Mouse (Mus musculus) heart, postnatal 0 days (tissue): ENCODE data around the gene Cdpf1. TPM values are rescaled to one million over a fixed set of nuclear protein-coding genes. Genes with fewer than 3 reads are reported as not detected.

ENCODE experiments used
- ATAC-seq: fragments of 200-750 bp; cut with Nextera tagmentation; 2 replicates; pipeline ENCODE4 v1.8.0; 2017; ENCODE audit warnings: low read depth, moderate number of reproducible peaks, moderate library complexity; ENCODE audit not compliant: insufficient read depth
- DNase-seq: peaks from one replicate; pipeline ENCODE4 v3.0.0-alpha.2; 2016; ENCODE audit warnings: low spot score
- H3K27ac ChIP-seq: fragments of 300-500 bp; sonication (generic); 2 replicates; pipeline ENCODE4 v1.5.1; 2014; ENCODE audit warnings: low read depth, mild to moderate bottlenecking
- H3K27me3 ChIP-seq: fragments of 300-500 bp; sonication (generic); 2 replicates; pipeline ENCODE4 v1.6.1; 2014; ENCODE audit warnings: low read length, mixed read lengths; ENCODE audit not compliant: control insufficient read depth, insufficient read depth
- H3K36me3 ChIP-seq: fragments of 300-500 bp; sonication (generic); replicated peaks from 2 replicates; pipeline ENCODE4 v1.6.1; 2014; ENCODE audit warnings: low read length, mixed read lengths; ENCODE audit not compliant: control insufficient read depth, insufficient read depth
- H3K4me1 ChIP-seq: fragments of 300-500 bp; sonication (generic); 2 replicates; pipeline ENCODE4 v1.6.1; 2014; ENCODE audit warnings: antibody characterized with exemption; ENCODE audit not compliant: control insufficient read depth, insufficient read depth
- H3K4me2 ChIP-seq: fragments of 300-500 bp; sonication (generic); 2 replicates; pipeline ENCODE4 v1.6.1; 2014; ENCODE audit warnings: low read depth, mild to moderate bottlenecking, low read length, moderate library complexity
- H3K4me3 ChIP-seq: fragments of 300-500 bp; sonication (generic); 2 replicates; pipeline ENCODE4 v1.5.1; 2014; ENCODE audit warnings: low read depth, low read length
- H3K9ac ChIP-seq: fragments of 300-500 bp; sonication (generic); replicated peaks from 2 replicates; pipeline ENCODE4 v1.6.1; 2014; ENCODE audit warnings: low read depth, low read length, mixed read lengths
- H3K9me3 ChIP-seq: fragments of 300-500 bp; sonication (generic); replicated peaks from 2 replicates; pipeline ENCODE4 v1.6.1; 2016; ENCODE audit warnings: low read length; ENCODE audit not compliant: control insufficient read depth
- CTCF ChIP-seq: IDR thresholded peaks from 2 replicates; pipeline ENCODE4 v1.5.1; 2016; ENCODE audit warnings: antibody characterized with exemption, control low read depth, low read depth
- EP300 ChIP-seq: IDR thresholded peaks from 2 replicates; pipeline ENCODE4 v1.6.1; 2016; ENCODE audit warnings: antibody characterized with exemption, low read depth
- WGBS: fragments of 180-500 bp; shearing (Covaris S2); extraction: QIAGEN DNeasy Blood & Tissue Kit; methylation state at CpG from one replicate; pipeline ENCODE4 v1.1.7; 2014; 5-methylcytosine and 5-hydroxymethylcytosine counted together
- polyA plus RNA-seq: library from polyadenylated mRNA; unstranded; fragments of >200 nt; fragmentation: Nextera tagmentation; extraction: Ambion mirVana; gene quantifications from 2 replicates; pipeline ENCODE4 v1.2.1, GENCODE M21; 2015
- total RNA-seq: library from RNA; depleted of rRNA; stranded (reverse); fragments of >200 nt; gene quantifications from 2 replicates; pipeline ENCODE4 v1.2.3, GENCODE M21; 2014; ENCODE audit warnings: low replicate concordance; rRNA removed

Gene Cdpf1
- total RNA-seq (31.0 and 96.8 TPM in 2 replicates), polyA plus RNA-seq (45.9 and 49.9 TPM in 2 replicates)

DNA sequence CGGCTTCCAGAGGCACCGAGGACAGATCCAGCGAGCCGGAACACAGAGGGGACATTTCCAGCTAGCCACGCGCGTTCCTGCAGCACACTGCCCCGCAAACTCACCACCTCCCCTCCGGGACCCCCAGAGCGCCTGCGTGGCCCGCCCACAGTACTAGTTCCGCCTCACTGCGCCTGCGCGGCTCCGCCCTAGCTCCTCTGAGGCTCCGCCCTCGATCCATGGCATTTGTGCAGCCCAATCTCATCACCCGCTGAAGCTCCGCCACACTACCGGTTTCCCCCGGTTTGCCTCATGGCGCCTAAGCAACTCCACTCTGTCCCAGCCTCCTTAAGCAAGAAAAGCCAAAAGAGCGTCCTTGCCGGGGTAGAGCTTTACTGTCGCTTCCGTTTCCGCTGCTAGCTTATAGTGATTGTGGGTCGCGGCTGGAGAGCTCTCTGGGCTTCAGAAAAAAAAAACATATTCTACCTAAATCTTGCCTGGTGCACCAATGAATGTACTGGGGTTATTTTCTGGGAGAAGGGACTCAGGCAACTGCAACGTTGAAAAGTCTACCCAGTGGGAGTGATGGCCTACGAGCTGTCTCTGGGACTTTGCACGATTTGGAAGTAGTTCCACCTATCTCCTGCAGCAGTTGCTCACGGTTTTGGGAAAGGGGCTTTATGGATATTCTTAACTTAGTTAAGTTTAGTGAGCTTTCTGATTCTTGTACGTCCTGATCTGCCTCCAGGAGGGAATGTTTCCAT lies at the start of gene Cdpf1:
TSS of gene Cdpf1 (minus strand) at position 163 of the 743 bp plus-strand sequence.
- TF ChIP-seq CTCF (no peak), EP300 (no peak; the same call in 1 of the 2 replicates)
- 0 out of 2 replicates have a peak, but pooled peaks cover 10% of the 10 kb centered on the region for H3K9me3 ChIP-seq
- peaks cover 17% of the 10 kb centered on the region for H3K4me1 ChIP-seq
- H3K36me3 ChIP-seq: peaks cover 7% of the 10 kb centered on the region; the same call in 1 of the 2 replicates
- H3K27ac ChIP-seq: peak within 1 kb of the TSS; percentile 97
- peak within 1 kb of the TSS; percentile 60 for H3K9ac ChIP-seq
- WGBS: 3% methylated on average over 36 of the region's 36 CpGs
- DNase-seq: peak; percentile 96
- peak within 1 kb of the TSS; percentile 72 for H3K4me2 ChIP-seq
- peak; percentile 90 for ATAC-seq
- no peaks in the 10 kb centered on the region for H3K27me3 ChIP-seq
- peak within 1 kb of the TSS; percentile 62 for H3K4me3 ChIP-seq

DNA sequence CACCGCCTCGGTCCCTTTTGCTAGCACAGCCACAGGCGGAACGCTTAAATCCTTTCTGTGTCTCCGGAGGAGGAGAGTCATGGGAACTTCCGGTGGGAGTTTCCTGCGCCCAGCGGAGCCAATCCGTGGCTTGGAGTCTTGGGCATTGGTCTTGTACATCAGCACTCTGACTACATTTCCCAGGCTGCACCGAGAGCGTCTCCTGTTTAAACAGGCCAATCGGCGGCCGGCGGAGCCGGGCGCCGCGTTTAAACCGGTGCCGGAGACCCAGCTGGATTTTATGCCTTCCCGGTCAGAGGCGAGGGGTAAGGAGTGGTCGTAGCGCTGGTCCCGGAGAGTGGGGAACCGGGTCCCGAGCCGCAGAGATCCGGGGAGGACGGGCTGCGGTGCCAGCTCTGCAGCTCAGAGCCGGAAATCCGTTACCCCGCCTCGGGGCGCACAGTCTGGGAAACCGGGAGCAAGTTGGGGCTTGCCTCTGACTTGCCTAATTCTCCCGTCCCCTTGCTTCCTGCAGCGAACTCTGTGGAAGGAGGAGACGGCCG lies 48.1 kb upstream of the Cdpf1 start, which contains the start of gene Gtse1:
TSS of gene Gtse1 (plus strand) at position 256 of the 542 bp plus-strand sequence.
- ATAC-seq (peak; percentile 99), DNase-seq (peak; percentile 97)
- peak within 1 kb of the TSS; percentile 68 for H3K27ac ChIP-seq
- TF ChIP-seq EP300 (no peak), CTCF (no peak)
- H3K4me3 ChIP-seq: peak within 1 kb of the TSS; percentile 78
- WGBS: under 1% methylated on average over 42 of the region's 42 CpGs
- peaks cover 27% of the 10 kb centered on the region for H3K36me3 ChIP-seq
- H3K27me3 ChIP-seq: no peaks in the 10 kb centered on the region
- peaks cover 17% of the 10 kb centered on the region for H3K4me1 ChIP-seq
- H3K4me2 ChIP-seq: peak within 1 kb of the TSS; percentile 88
- no peaks in the 10 kb centered on the region for H3K9me3 ChIP-seq
- peak within 1 kb of the TSS; percentile 64 for H3K9ac ChIP-seq

DNA sequence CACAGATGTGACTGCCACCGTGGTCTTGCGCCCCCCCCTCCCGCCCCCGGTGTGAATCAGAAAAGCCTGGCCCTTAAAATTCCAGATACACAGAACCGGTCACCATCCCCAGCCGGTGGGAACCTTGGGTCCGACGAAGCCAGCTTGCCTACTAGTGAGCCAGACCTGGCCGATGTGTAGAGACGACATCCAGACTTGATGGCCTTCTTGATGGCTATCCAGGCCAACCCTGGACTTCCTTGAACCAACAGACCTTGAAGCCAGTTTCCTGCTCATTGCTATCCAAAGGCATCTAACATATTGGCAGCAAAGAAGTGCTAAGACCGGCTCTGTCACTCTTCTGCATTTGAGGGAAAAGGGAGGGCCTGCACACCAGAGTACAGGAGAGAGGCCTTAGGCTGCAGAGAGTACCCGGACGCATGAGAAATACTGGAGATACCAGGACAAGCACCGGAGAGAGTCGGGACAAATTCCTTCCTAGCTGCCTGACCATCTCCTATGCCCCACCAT lies 47.5 kb upstream of the Cdpf1 start:
- ATAC-seq (0 out of 2 replicates have a peak, but pooled peaks have one; percentile 4), DNase-seq (peak; percentile 13)
- H3K9ac ChIP-seq: peak overlapping the region; percentile 64
- WGBS: 10% methylated on average over 15 of the region's 15 CpGs
- H3K27ac ChIP-seq: peak overlapping the region; percentile 68
- H3K36me3 ChIP-seq: peaks cover 22% of the 10 kb centered on the region
- TF ChIP-seq EP300: no peak
- no peaks in the 10 kb centered on the region for H3K27me3 ChIP-seq
- H3K4me3 ChIP-seq: peak overlapping the region; percentile 78
- H3K4me1 ChIP-seq: peaks cover 17% of the 10 kb centered on the region
- peak overlapping the region; percentile 88 for H3K4me2 ChIP-seq
- H3K9me3 ChIP-seq: no peaks in the 10 kb centered on the region

DNA sequence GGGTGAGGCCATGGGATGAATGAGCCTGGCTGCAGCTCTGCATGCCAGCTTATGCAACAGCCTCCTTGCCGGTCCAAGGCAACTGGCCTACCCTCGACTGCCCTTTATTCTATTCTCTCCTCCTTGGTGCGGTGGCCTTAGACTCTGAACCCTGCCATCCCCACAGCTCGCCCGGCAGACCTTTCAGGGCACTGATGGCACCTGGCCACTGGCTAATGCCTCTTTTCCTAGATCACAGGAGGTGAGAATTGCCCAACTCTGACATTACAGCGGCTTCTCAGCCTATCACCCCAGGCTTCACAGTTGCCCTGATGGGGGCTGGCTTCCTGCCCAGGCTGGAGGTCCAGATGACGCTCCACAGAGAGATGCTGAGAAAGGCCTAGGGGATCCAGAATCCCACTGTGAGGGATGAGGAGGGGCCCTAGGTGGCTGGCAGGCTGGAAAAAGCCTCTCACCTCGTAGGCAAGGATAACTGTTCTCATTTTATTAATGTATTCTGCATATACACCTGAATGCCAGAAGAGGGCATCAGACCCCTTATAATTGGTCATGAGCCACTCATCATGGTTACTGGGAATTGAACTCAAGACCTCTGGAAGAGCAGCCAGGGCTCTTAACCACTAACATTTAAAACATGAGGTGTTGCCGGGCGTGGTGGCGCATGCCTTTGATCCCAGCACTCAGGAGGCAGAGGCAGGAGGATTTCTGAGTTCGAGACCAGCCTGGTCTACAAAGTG lies 40.3 kb upstream of the Cdpf1 start:
- no peak for TF ChIP-seq EP300
- TF ChIP-seq CTCF: peak; percentile 15; the same call in 1 of the 2 replicates
- no peak overlapping the region for H3K27ac ChIP-seq
- H3K4me2 ChIP-seq: no peak overlapping the region
- H3K27me3 ChIP-seq: no peaks in the 10 kb centered on the region
- no peak overlapping the region for H3K4me3 ChIP-seq
- no peak overlapping the region for H3K9ac ChIP-seq
- ATAC-seq (no peak), DNase-seq (no peak)
- H3K9me3 ChIP-seq: no peaks in the 10 kb centered on the region
- 70% methylated on average over 12 of the region's 12 CpGs for WGBS
- H3K36me3 ChIP-seq: no peaks in the 10 kb centered on the region
- H3K4me1 ChIP-seq: no peaks in the 10 kb centered on the region

DNA sequence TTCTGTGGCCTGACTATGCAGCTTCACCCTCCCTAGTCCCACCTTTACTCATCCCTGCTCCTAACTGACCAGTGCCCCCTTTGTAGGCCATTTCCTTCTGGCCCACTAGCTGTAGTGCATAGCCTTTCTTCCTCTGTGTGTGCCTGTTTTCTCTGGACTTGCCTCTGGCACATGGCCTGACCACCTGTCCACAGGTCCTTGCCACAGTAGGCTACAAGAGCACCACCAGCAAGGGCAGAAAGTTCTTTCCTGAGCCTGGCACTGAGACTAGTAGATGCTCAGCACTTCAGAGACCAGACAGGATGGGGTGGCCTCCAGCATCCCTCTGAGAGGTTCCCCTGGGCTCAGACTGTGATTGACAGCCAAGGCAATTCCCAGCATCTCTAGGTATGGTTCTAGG lies 33.6 kb upstream of the Cdpf1 start:
- Histone ChIP-seq H3K36me3 (peaks cover 12% of the 10 kb centered on the region), H3K27me3 (no peaks in the 10 kb centered on the region), H3K9me3 (no peaks in the 10 kb centered on the region), H3K4me2 (no peak overlapping the region), H3K4me3 (no peak overlapping the region), H3K27ac (no peak overlapping the region), H3K4me1 (no peaks in the 10 kb centered on the region), H3K9ac (no peak overlapping the region)
- TF ChIP-seq CTCF: no peak
- TF ChIP-seq EP300: no peak
- DNase-seq (no peak), ATAC-seq (no peak)
